ENCODE assay signal across 7 mouse cellular contexts in the genomic region with DNA sequence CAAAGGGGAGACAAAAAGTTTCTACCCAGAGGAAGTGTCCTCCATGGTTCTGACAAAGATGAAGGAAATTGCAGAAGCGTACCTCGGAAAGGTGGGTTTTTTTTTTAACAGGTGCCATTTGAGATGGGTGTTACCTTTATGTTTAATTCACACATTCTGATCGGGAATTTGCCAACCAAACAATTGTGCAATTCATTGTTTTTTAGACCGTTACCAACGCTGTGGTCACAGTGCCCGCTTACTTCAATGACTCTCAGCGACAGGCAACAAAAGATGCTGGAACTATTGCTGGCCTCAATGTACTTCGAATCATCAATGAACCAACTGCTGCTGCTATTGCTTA. TPM values are rescaled to one million over a fixed set of nuclear protein-coding genes. Genes with fewer than 3 reads are reported as not detected.
DNase-seq lines count a peak whose midpoint lies in the region; ATAC-seq and TF ChIP-seq lines count a peak whose summit lies in the region.
"Not testable (repeated sequence)": the region's sequence is repeated elsewhere in the genome, so short reads cannot be mapped to it uniquely, and the experiment has no call there.

No protein-coding gene starts in this region.

- H3K36me3 ChIP-seq in forebrain, embryonic 12.5 days (replicated peaks): peaks cover 41% of the 10 kb centered on the region
- H3K36me3 ChIP-seq in heart, embryonic 16.5 days (ENCODE audit: control insufficient read depth, insufficient read depth): peaks cover 32% of the 10 kb centered on the region
- peaks cover 30% of the 10 kb centered on the region for H3K36me3 ChIP-seq in intestine, postnatal 0 days (ENCODE audit: control insufficient read depth, insufficient read depth)
- peaks cover 41% of the 10 kb centered on the region for H3K36me3 ChIP-seq in liver, adult 2 months (ENCODE audit: control insufficient read depth, insufficient read depth, low read length)
- H3K36me3 ChIP-seq in megakaryocyte, embryonic 14.5 days (replicated peaks; ENCODE audit: low read length): peaks cover 43% of the 10 kb centered on the region
- peaks cover 29% of the 10 kb centered on the region for H3K36me3 ChIP-seq in neural tube, embryonic 15.5 days

- H3K4me1 ChIP-seq in brown adipose tissue, adult 24 weeks (ENCODE audit: control insufficient read depth, insufficient read depth, insufficient read length, low read length); intestine, postnatal 0 days (replicated peaks; ENCODE audit: control insufficient read depth, insufficient read depth, low read length): not testable (repeated sequence)
- H3K4me1 ChIP-seq in forebrain, embryonic 12.5 days: peaks cover 56% of the 10 kb centered on the region
- H3K4me1 ChIP-seq in heart, embryonic 16.5 days (ENCODE audit: control insufficient read depth, insufficient read depth, low read length): peaks cover 51% of the 10 kb centered on the region
- H3K4me1 ChIP-seq in liver, adult 2 months (ENCODE audit: control insufficient read depth, insufficient read depth, low read length): peaks cover 24% of the 10 kb centered on the region
- peaks cover 40% of the 10 kb centered on the region for H3K4me1 ChIP-seq in megakaryocyte, embryonic 14.5 days
- peaks cover 49% of the 10 kb centered on the region for H3K4me1 ChIP-seq in neural tube, embryonic 15.5 days

- H3K9ac ChIP-seq in forebrain, embryonic 12.5 days: peak overlapping the region; percentile 100; the same call in 1 of the 2 replicates
- peak overlapping the region; percentile 100 for H3K9ac ChIP-seq in heart, embryonic 16.5 days (ENCODE audit: low read length)
- not testable (repeated sequence) for H3K9ac ChIP-seq in intestine, postnatal 0 days (ENCODE audit: low read depth, low read length)
- H3K9ac ChIP-seq in liver, adult 2 months (ENCODE audit: low read depth, low read length): peak overlapping the region; percentile 42; the same call in 1 of the 2 replicates
- peak overlapping the region; percentile 79 for H3K9ac ChIP-seq in neural tube, embryonic 15.5 days (replicated peaks)

- H3K4me2 ChIP-seq in forebrain, embryonic 12.5 days: peak overlapping the region; percentile 77
- H3K4me2 ChIP-seq in heart, embryonic 16.5 days (ENCODE audit: low read depth, low read length): peak overlapping the region; percentile 80
- peak overlapping the region; percentile 80 for H3K4me2 ChIP-seq in intestine, postnatal 0 days (replicated peaks; ENCODE audit: low read depth)
- H3K4me2 ChIP-seq in neural tube, embryonic 15.5 days: peak overlapping the region; percentile 69

- H3K27ac ChIP-seq in brown adipose tissue, adult 24 weeks (replicated peaks; ENCODE audit: low read depth, low read length); forebrain, embryonic 12.5 days; heart, embryonic 16.5 days (ENCODE audit: low read length); intestine, postnatal 0 days (ENCODE audit: low read depth, low read length); liver, adult 2 months (replicated peaks; ENCODE audit: insufficient read depth, low read depth, low read length); neural tube, embryonic 15.5 days (replicated peaks): not testable (repeated sequence)

- ATAC-seq in forebrain, embryonic 12.5 days (ENCODE audit: low FRiP score); heart, embryonic 16.5 days (replicated peaks; ENCODE audit: extremely low read depth, insufficient read depth, low FRiP score); intestine, postnatal 0 days; neural tube, embryonic 15.5 days (ENCODE audit: low FRiP score): not testable (repeated sequence)

- H3K9me3 ChIP-seq in forebrain, embryonic 12.5 days; heart, embryonic 16.5 days (replicated peaks; ENCODE audit: control insufficient read depth, low read length); intestine, postnatal 0 days (ENCODE audit: control insufficient read depth); megakaryocyte, embryonic 14.5 days; neural tube, embryonic 15.5 days (replicated peaks): not testable (repeated sequence)

- H3K27me3 ChIP-seq in forebrain, embryonic 12.5 days; heart, embryonic 16.5 days (ENCODE audit: control insufficient read depth, insufficient read depth, low read length); intestine, postnatal 0 days (replicated peaks; ENCODE audit: control insufficient read depth, insufficient read depth, low read length); liver, adult 2 months (ENCODE audit: control insufficient read depth, insufficient read depth, low read length); megakaryocyte, embryonic 14.5 days (replicated peaks); neural tube, embryonic 15.5 days (replicated peaks): not testable (repeated sequence)

- TF ChIP-seq CTCF in intestine, postnatal 0 days (IDR thresholded peaks at IDR 0.05; ENCODE audit: low read depth); liver, adult 2 months (IDR thresholded peaks at IDR 0.05; ENCODE audit: low read depth, low read length): not testable (repeated sequence)

- not testable (repeated sequence) for H3K79me2 ChIP-seq in liver, adult 2 months (ENCODE audit: control insufficient read depth, insufficient read depth, low read length)

- peak overlapping the region; percentile 86 for H3K4me3 ChIP-seq in brown adipose tissue, adult 24 weeks (ENCODE audit: insufficient read depth, low read depth, low read length)
- H3K4me3 ChIP-seq in forebrain, embryonic 12.5 days (replicated peaks): peak overlapping the region; percentile 99
- peak overlapping the region; percentile 99 for H3K4me3 ChIP-seq in heart, embryonic 16.5 days (ENCODE audit: low read length)
- peak overlapping the region; percentile 72 for H3K4me3 ChIP-seq in intestine, postnatal 0 days (ENCODE audit: low read depth, low read length)
- H3K4me3 ChIP-seq in liver, adult 2 months (ENCODE audit: insufficient read depth, low read depth, low read length): peak overlapping the region; percentile 88
- peak overlapping the region; percentile 85 for H3K4me3 ChIP-seq in megakaryocyte, embryonic 14.5 days (replicated peaks)
- H3K4me3 ChIP-seq in neural tube, embryonic 15.5 days (replicated peaks): peak overlapping the region; percentile 64

- not testable (repeated sequence) for DNase-seq in liver, adult 2 months (ENCODE audit: extremely low read depth, low read depth, low spot score)

- 4% methylated on average over 8 of the region's 8 CpGs for WGBS in forebrain, embryonic 12.5 days
- 4% methylated on average over 8 of the region's 8 CpGs for WGBS in heart, embryonic 16.5 days
- 1% methylated on average over 8 of the region's 8 CpGs for WGBS in intestine, postnatal 0 days
- whole genome bisulfite sequencing in liver, adult 2 months: 2% methylated on average over 8 of the region's 8 CpGs
- 2% methylated on average over 8 of the region's 8 CpGs for WGBS in neural tube, embryonic 15.5 days

- TF ChIP-seq POLR2A in liver, adult 2 months (IDR thresholded peaks at IDR 0.05; ENCODE audit: extremely low read depth, insufficient read depth, low read length): not testable (repeated sequence)

RNA-seq across cellular contexts. Expression of gene Hspa8, which starts 1.7 kb away (rescaled TPM):
- polyA plus RNA-seq in brown adipose tissue, adult 24 weeks (2012; ENCODE audit: insufficient read depth, insufficient read length, missing spikeins): 688 and 2,704 TPM in 2 replicates
- 2,759 and 2,920 TPM in 2 replicates for polyA plus RNA-seq in forebrain, embryonic 12.5 days (2016; fragmentation: Nextera tagmentation; extraction: Ambion mirVana)
- polyA plus RNA-seq in heart, embryonic 16.5 days (2015; fragmentation: Nextera tagmentation; extraction: Ambion mirVana): 2,017 and 2,064 TPM in 2 replicates
- polyA plus RNA-seq in intestine, postnatal 0 days (2015; fragmentation: Nextera tagmentation; extraction: Ambion mirVana): 1,042 and 1,135 TPM in 2 replicates
- total RNA-seq in liver, adult 2 months (2014; rRNA removed): 1,567 and 2,371 TPM in 2 replicates
- 1,896 and 1,951 TPM in 2 replicates for polyA plus RNA-seq in liver, adult 2 months (2012; rRNA removed)
- 811 and 986 TPM in 2 replicates for polyA plus RNA-seq in megakaryocyte, embryonic 14.5 days (2012; ENCODE audit: insufficient read depth, low replicate concordance)
- 3,055 and 3,120 TPM in 2 replicates for polyA plus RNA-seq in neural tube, embryonic 15.5 days (2015; fragmentation: Nextera tagmentation; extraction: Ambion mirVana)
